Mouse (Mus musculus) thymus, postnatal 14 days (tissue): ENCODE results near the gene Tex37.

Experiments
- DNase-seq: peaks from one replicate; pipeline ENCODE4 v3.0.0; 2021

The Tex37 gene

DNA sequence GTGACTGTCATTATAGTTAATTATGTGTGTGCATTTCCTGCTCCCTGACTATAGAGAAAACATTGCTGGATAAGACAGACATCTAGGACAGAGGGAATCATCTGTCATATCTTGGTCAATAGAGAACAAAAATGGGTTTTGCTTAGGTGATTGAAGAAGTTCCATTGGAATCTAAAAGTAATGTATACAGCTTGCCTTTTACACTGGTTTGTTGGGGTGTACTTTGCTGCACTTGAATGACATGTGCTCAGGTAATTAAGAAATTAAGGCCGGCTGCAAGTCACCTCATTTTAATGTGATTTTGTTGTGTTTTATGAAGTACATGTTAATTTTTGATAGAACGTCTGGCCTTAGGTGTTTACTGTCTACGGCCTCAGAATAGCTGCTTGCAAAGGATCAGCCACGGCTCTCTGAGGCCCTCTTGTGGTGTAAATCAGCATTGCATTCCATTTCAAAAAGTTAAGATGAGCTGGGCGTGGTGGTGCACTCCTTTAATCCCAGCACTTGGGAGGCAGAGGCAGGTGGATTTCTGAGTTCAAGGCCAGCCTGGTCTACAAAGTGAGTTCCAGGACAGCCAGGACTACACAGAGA, 37.9 kb downstream of the Tex37 start:
- DNase-seq, result peak; percentile 82

DNA sequence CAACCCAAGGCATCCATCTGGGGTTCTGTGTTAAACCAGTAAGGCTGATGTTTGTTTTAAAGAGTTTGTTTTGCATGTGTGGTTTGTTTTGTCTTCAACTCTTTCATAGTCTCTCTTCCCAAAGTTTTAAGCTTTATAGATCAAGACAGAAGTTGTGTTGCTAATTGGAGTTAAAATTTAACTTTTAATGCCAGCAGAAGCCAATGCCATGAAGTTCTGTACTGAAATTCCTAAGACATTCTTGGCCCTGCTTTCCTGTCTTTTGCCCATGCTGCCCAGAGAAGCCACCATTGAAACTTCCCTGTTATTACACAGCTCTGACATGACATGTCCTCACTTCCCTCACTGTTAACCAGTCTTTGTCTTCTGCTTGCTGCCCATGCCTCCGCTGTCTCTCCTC, 43.7 kb downstream of the Tex37 start:
- DNase-seq, result no peak

DNA sequence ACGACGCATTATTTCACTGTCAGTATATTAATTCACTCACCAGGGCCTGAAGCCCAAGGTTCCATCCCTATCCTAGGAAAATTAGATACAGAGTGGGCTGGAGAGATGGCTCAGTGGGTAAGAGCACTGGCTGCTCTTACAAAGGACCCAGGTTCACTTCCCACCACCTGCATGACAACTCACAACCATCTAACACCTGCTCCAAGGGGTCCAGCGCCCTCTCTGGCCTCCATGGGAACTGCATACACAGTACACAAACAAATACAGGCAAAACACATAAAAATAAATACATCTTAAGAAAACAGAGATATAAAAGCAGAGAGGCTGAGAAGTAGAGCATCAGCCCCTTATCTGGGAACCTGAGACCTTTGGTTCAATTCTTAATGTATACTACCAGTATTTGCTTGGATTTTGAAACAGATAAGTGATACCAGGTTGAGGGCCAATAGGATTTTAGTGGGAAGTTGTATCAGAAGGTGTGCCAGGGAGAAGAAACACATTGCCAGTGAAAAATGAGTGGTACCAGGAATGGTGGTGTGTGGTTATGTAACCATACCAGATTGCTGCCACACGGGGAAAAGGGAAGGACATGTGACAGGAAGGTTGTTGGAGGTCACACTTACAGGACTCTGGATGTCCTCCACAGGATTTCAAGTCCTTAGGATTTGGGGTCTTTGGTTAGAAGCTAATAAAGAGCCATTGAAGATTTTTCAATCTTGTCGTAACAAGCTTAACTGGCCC, 44.5 kb downstream of the Tex37 start:
- DNase-seq, result peak; percentile 33

DNA sequence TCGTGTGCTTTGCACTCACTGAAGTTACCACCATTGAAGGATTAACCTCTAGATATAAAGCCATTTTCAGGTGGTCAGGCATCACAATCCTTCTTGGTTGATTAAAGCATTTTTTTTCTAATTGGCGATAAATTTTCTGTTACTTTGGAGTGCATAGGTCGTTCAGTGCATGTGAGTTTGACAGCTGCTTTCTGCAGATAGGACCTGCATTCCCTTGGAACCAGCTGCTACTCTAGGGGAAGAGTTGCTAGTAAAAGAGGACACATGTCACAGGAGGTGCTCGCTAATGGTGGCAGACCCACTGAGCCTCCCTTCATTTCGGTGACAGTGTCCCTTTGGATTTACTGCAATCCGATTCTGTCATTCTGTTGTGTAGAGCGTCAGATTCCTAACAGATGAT, 46.2 kb downstream of the Tex37 start:
- DNase-seq, result no peak

DNA sequence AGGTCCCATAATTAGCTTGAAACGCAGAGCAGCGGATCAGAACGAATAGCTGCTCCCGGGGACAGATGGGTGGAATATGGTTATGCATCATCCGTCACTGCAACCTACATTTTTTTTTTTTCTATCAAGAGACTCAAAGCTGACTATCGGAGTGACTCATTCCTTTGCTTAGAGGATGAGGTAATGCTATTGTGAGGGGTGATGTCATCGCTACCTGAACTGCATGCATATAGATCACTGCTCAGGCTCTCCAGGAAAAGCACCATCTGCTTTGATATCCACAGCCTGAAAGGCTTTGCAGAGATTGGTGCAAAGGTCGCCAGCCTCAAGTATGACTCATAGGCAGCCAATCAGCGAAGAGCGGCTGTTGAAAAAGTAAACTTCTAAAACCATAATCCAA, 46.6 kb downstream of the Tex37 start:
- no peak for DNase-seq

DNA sequence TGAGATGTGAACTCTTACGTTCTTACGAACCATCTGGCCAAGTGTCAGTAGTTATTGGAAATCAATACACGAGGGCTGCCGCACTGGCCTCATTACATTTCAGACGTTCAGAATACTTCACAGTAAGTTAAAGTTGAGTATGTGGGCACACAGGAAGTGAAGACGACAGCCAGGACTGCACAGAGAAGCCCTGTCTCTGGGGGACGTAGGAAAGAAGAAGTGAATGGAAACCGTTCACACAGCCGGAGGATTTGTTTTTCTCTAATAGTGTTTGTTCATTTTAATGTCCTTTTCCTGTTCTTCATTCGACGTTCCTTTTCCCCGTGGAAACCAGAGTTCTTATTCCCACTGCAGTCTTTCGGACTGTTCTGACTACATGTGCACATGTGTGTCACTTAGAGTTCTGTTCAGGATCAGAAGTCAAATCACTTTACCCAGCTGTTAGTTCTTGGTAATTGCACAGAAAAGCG, 47.2 kb downstream of the Tex37 start:
- no peak for DNase-seq

DNA sequence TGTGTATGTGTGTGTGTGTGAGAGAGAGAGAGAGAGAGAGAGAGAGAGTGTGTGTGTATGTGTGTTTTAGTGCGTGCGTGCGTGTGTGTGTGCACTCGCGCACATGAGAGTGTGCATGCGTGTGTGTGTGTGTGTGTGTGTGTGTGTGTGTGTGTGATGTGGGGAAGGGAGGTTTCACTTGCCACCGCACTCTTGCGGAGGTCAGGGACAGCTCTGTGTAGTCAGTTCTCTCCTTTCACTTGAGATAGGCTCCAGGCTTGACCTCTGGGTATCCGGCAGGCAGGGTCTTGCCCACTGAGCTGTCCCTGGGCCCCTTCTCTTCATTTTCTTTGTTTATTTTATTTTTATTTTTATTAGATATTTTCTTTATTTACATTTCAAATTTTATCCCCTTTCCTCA, 51.4 kb downstream of the Tex37 start:
- DNase-seq, result no peak

DNA sequence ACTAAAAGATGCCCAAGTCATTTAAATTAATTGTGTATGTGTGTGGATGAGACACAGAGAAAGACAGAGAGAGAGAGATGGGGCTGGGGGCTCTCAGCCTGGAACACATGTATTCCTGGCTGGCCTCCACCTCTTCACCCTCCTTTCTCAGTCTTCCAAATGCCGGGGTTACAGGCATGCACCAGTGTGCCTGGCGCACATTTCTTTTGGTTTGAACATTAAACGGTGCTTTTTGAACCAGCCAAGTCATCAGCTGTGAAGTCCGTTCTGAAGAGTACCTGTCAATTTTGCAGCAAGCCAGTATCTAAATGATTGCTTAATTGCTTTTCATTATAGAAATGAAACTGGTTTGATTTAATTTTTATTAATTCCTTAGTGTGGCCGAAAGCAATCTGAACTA, 52.0 kb downstream of the Tex37 start:
- no peak for DNase-seq

DNA sequence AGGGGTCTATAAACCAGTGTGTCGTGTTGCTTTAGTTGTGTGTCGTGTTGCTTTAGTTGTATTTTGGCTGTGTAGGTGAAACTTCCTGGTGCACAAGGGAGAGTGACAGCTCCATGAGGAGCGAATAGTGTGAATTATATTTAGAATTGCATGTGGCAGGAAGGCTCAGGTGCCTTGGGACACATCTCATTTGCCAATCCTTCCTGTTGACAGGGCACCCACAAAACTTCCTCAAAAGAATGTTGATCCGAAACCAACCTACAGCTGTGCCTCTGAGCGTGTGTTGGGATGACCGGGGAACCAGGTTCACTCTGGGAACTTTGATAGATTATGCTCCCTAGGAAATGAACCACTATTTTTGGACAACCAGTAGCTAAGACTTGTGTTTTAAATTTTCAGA, 54.4 kb downstream of the Tex37 start:
- DNase-seq, result no peak
